Mouse (Mus musculus) erythroblast, embryonic 14.5 days (primary cell): ENCODE data around the gene Pithd1.

Experiments
- GATA1 ChIP-seq: IDR thresholded peaks from 2 replicates; pipeline ENCODE4 v1.6.1; 2012; ENCODE audit warnings: low read length, inconsistent platforms, mixed read lengths
- TAL1 ChIP-seq: IDR thresholded peaks from 3 replicates; pipeline ENCODE4 v1.6.1; 2012; ENCODE audit warnings: low read length, inconsistent platforms, mixed read lengths

GRCm38 (mm10) chr4:135928376-135928775 lies 58.7 kb downstream of the Pithd1 start:
- TF ChIP-seq TAL1 (no peak), GATA1 (no peak)
